Mouse (Mus musculus) erythroblast, embryonic 14.5 days (primary cell): Measurements from ENCODE around the gene Ube2d2b.

ENCODE experiments used
- GATA1 ChIP-seq: IDR thresholded peaks from 2 replicates; pipeline ENCODE4 v1.6.1; 2012; ENCODE audit warnings: low read length, inconsistent platforms, mixed read lengths
- TAL1 ChIP-seq: IDR thresholded peaks from 3 replicates; pipeline ENCODE4 v1.6.1; 2012; ENCODE audit warnings: low read length, inconsistent platforms, mixed read lengths

GRCm38 (mm10) chr5:107787682-107788443 lies 42.0 kb upstream of the Ube2d2b start:
- TF ChIP-seq GATA1, result no peak
- no peak for TF ChIP-seq TAL1
